Mouse (Mus musculus) bone marrow, adult 2 months (tissue): ENCODE results near the gene Tcte2.
"Not testable (repeated sequence)": the region's sequence is repeated elsewhere in the genome, so short reads cannot be mapped to it uniquely, and the experiment has no call there.

ENCODE experiments used
- CTCF ChIP-seq: fragments of 200-500 bp; IDR thresholded peaks from 2 replicates; pipeline ENCODE4 v1.5.1; 2011; ENCODE audit warnings: low read length, control low read depth; ENCODE audit not compliant: control insufficient read depth, insufficient read depth
- POLR2A ChIP-seq: fragments of 200-500 bp; IDR thresholded peaks from 2 replicates; pipeline ENCODE4 v1.6.1; 2011; ENCODE audit warnings: low read depth, mild to moderate bottlenecking, control low read depth, low read length, borderline replicate concordance; ENCODE audit not compliant: control insufficient read depth

DNA sequence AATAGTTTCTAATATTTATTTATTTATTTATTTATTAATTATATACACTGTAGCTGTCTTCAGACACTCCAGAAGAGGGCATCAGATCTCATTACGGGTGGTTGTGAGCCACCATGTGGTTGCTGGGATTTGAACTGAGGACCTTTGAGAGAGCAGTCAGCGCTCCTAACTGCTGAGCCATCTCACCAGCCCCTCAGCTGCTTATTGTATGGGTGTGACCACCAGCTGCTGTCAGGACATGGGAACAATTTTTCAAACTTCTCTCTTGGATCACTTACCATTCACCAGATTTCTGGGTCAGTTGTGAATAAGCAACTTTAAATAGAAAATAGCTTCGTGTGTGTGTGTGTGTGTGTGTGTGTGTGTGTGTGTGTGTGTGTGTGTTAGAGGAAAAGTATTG is 85.5 kb downstream of the Tcte2 start:
- not testable (repeated sequence) for TF ChIP-seq CTCF, POLR2A
